Mouse (Mus musculus) embryonic facial prominence, embryonic 15.5 days (tissue): Measurements from ENCODE around the gene Gpr176. TPM values are rescaled to one million over a fixed set of nuclear protein-coding genes. Genes with fewer than 3 reads are reported as not detected.

Experiments
- ATAC-seq: fragments of 200-750 bp; cut with Nextera tagmentation; 2 replicates; pipeline ENCODE4 v1.8.0; 2017; ENCODE audit warnings: low read depth, moderate TSS enrichment; ENCODE audit not compliant: insufficient number of reproducible peaks, low FRiP score, low TSS enrichment
- H3K27ac ChIP-seq: fragments of 300-500 bp; sonication (generic); replicated peaks from 2 replicates; pipeline ENCODE4 v1.5.1; 2015; ENCODE audit warnings: mild to moderate bottlenecking, inconsistent platforms
- H3K27me3 ChIP-seq: fragments of 300-500 bp; sonication (generic); 2 replicates; pipeline ENCODE4 v1.6.1; 2015; ENCODE audit warnings: inconsistent platforms
- H3K36me3 ChIP-seq: fragments of 300-500 bp; sonication (generic); 2 replicates; pipeline ENCODE4 v1.6.1; 2015; ENCODE audit warnings: mild to moderate bottlenecking, inconsistent platforms
- H3K4me1 ChIP-seq: fragments of 300-500 bp; sonication (generic); 2 replicates; pipeline ENCODE4 v1.6.1; 2015; ENCODE audit warnings: inconsistent platforms
- H3K4me2 ChIP-seq: fragments of 300-500 bp; sonication (generic); replicated peaks from 2 replicates; pipeline ENCODE4 v1.6.1; 2015; ENCODE audit warnings: mild to moderate bottlenecking, inconsistent platforms
- H3K4me3 ChIP-seq: fragments of 300-500 bp; sonication (generic); replicated peaks from 2 replicates; pipeline ENCODE4 v1.5.1; 2015; ENCODE audit warnings: mild to moderate bottlenecking, inconsistent platforms
- H3K9ac ChIP-seq: fragments of 300-500 bp; sonication (generic); 2 replicates; pipeline ENCODE4 v1.6.1; 2015; ENCODE audit warnings: inconsistent platforms
- H3K9me3 ChIP-seq: fragments of 300-500 bp; sonication (generic); replicated peaks from 2 replicates; pipeline ENCODE4 v1.6.1; 2016; ENCODE audit warnings: inconsistent platforms
- WGBS: fragments of 180-500 bp; shearing (Covaris S2); methylation state at CpG from one replicate; pipeline ENCODE4 v1.1.7; 2015; 5-methylcytosine and 5-hydroxymethylcytosine counted together
- polyA plus RNA-seq: library from polyadenylated mRNA; unstranded; fragments of >200 nt; fragmentation: Nextera tagmentation; extraction: Ambion mirVana; gene quantifications from 2 replicates; pipeline ENCODE4 v1.2.1, GENCODE M21; 2015

Gene Gpr176
- polyA plus RNA-seq, 1 experiment from 2014 or later = 0.73 TPM

GRCm38 (mm10) chr2:118319176-118319575 is 54.0 kb downstream of the Gpr176 start:
- no peak overlapping the region for H3K9ac ChIP-seq
- H3K9me3 ChIP-seq = no peaks in the 10 kb centered on the region
- no peaks in the 10 kb centered on the region for H3K27me3 ChIP-seq
- no peak for ATAC-seq
- WGBS = 36% methylated on average over 5 of the region's 5 CpGs
- no peaks in the 10 kb centered on the region for H3K36me3 ChIP-seq
- no peak overlapping the region for H3K4me3 ChIP-seq
- no peak overlapping the region for H3K27ac ChIP-seq
- no peak overlapping the region for H3K4me2 ChIP-seq
- H3K4me1 ChIP-seq = no peaks in the 10 kb centered on the region

GRCm38 (mm10) chr2:118316939-118317338 is 56.3 kb downstream of the Gpr176 start:
- Histone ChIP-seq H3K27ac (no peak overlapping the region), H3K9ac (no peak overlapping the region), H3K4me3 (no peak overlapping the region), H3K4me1 (no peaks in the 10 kb centered on the region), H3K9me3 (no peaks in the 10 kb centered on the region), H3K27me3 (no peaks in the 10 kb centered on the region), H3K4me2 (no peak overlapping the region), H3K36me3 (no peaks in the 10 kb centered on the region)
- 84% methylated on average over 2 of the region's 2 CpGs for WGBS
- ATAC-seq = no peak

- WGBS = 83% methylated on average over 12 of the region's 12 CpGs
- H3K4me3 ChIP-seq = no peak overlapping the region
- ATAC-seq = no peak
- H3K36me3 ChIP-seq = no peaks in the 10 kb centered on the region
- no peak overlapping the region for H3K27ac ChIP-seq
- H3K4me1 ChIP-seq = no peaks in the 10 kb centered on the region
- H3K27me3 ChIP-seq = no peaks in the 10 kb centered on the region
- no peak overlapping the region for H3K9ac ChIP-seq
- no peaks in the 10 kb centered on the region for H3K9me3 ChIP-seq
- H3K4me2 ChIP-seq = no peak overlapping the region
Measured at GRCm38 (mm10) chr2:118315656-118316402, 57.4 kb downstream of the Gpr176 start.

GRCm38 (mm10) chr2:118307561-118307960 is 65.7 kb downstream of the Gpr176 start:
- H3K36me3 ChIP-seq = no peaks in the 10 kb centered on the region
- no peak overlapping the region for H3K4me2 ChIP-seq
- H3K27ac ChIP-seq = no peak overlapping the region
- no peaks in the 10 kb centered on the region for H3K9me3 ChIP-seq
- H3K4me3 ChIP-seq = no peak overlapping the region
- no peaks in the 10 kb centered on the region for H3K27me3 ChIP-seq
- ATAC-seq = no peak
- no peaks in the 10 kb centered on the region for H3K4me1 ChIP-seq
- no peak overlapping the region for H3K9ac ChIP-seq
- 64% methylated on average over 8 of the region's 8 CpGs for WGBS

GRCm38 (mm10) chr2:118306966-118307365 is 66.3 kb downstream of the Gpr176 start:
- no peak for ATAC-seq
- Histone ChIP-seq H3K27ac (no peak overlapping the region), H3K36me3 (no peaks in the 10 kb centered on the region), H3K4me3 (no peak overlapping the region), H3K9ac (no peak overlapping the region), H3K4me2 (no peak overlapping the region), H3K9me3 (no peaks in the 10 kb centered on the region), H3K4me1 (no peaks in the 10 kb centered on the region), H3K27me3 (no peaks in the 10 kb centered on the region)
- 73% methylated on average over 2 of the region's 2 CpGs for WGBS

- Histone ChIP-seq H3K27me3 (no peaks in the 10 kb centered on the region), H3K9me3 (no peaks in the 10 kb centered on the region), H3K4me2 (no peak overlapping the region), H3K27ac (no peak overlapping the region), H3K36me3 (no peaks in the 10 kb centered on the region), H3K9ac (no peak overlapping the region), H3K4me3 (no peak overlapping the region), H3K4me1 (no peaks in the 10 kb centered on the region)
- WGBS = 51% methylated on average over 3 of the region's 3 CpGs
- no peak for ATAC-seq
Measured at GRCm38 (mm10) chr2:118306522-118306895, 66.7 kb downstream of the Gpr176 start.

GRCm38 (mm10) chr2:118305827-118306521 is 67.2 kb downstream of the Gpr176 start:
- Histone ChIP-seq H3K9ac (no peak overlapping the region), H3K27ac (no peak overlapping the region), H3K9me3 (no peaks in the 10 kb centered on the region), H3K4me3 (no peak overlapping the region), H3K4me1 (no peaks in the 10 kb centered on the region), H3K4me2 (no peak overlapping the region), H3K27me3 (no peaks in the 10 kb centered on the region), H3K36me3 (no peaks in the 10 kb centered on the region)
- WGBS = 71% methylated on average over 7 of the region's 7 CpGs
- no peak for ATAC-seq

GRCm38 (mm10) chr2:118303456-118303855 is 69.8 kb downstream of the Gpr176 start:
- Histone ChIP-seq H3K9me3 (no peaks in the 10 kb centered on the region), H3K27me3 (no peaks in the 10 kb centered on the region), H3K4me3 (no peak overlapping the region), H3K4me1 (no peaks in the 10 kb centered on the region), H3K9ac (no peak overlapping the region), H3K36me3 (no peaks in the 10 kb centered on the region), H3K4me2 (no peak overlapping the region), H3K27ac (no peak overlapping the region)
- WGBS = 74% methylated on average over 4 of the region's 4 CpGs
- ATAC-seq = no peak

GRCm38 (mm10) chr2:118301656-118302055 is 71.6 kb downstream of the Gpr176 start:
- Histone ChIP-seq H3K36me3 (no peaks in the 10 kb centered on the region), H3K4me3 (no peak overlapping the region), H3K27me3 (no peaks in the 10 kb centered on the region), H3K4me1 (no peaks in the 10 kb centered on the region), H3K4me2 (no peak overlapping the region), H3K9ac (no peak overlapping the region), H3K9me3 (no peaks in the 10 kb centered on the region), H3K27ac (no peak overlapping the region)
- no peak for ATAC-seq
- 75% methylated on average over 2 of the region's 2 CpGs for WGBS

GRCm38 (mm10) chr2:118301041-118301545 is 72.1 kb downstream of the Gpr176 start:
- Histone ChIP-seq H3K4me3 (no peak overlapping the region), H3K27me3 (no peaks in the 10 kb centered on the region), H3K36me3 (no peaks in the 10 kb centered on the region), H3K27ac (no peak overlapping the region), H3K4me1 (no peaks in the 10 kb centered on the region), H3K4me2 (no peak overlapping the region), H3K9me3 (no peaks in the 10 kb centered on the region), H3K9ac (no peak overlapping the region)
- 86% methylated on average over 8 of the region's 8 CpGs for WGBS
- ATAC-seq = no peak

- Histone ChIP-seq H3K27ac (no peak overlapping the region), H3K4me3 (no peak overlapping the region), H3K9me3 (no peaks in the 10 kb centered on the region), H3K4me2 (no peak overlapping the region), H3K9ac (no peak overlapping the region), H3K4me1 (peaks cover 6% of the 10 kb centered on the region; the same call in 1 of the 2 replicates), H3K27me3 (no peaks in the 10 kb centered on the region), H3K36me3 (no peaks in the 10 kb centered on the region)
- no peak for ATAC-seq
- WGBS = 64% methylated on average over 2 of the region's 2 CpGs
Measured at GRCm38 (mm10) chr2:118299981-118300380, 73.2 kb downstream of the Gpr176 start.
